Mouse (Mus musculus) kidney, postnatal 14 days (tissue): ENCODE data around the gene Vrk1.
A peak's percentile ranks its signal among the peaks of the same experiment; 100 is the strongest.

ENCODE experiments used
- DNase-seq: peaks from one replicate; pipeline ENCODE4 v3.0.0; 2022; ENCODE audit warnings: mixed read lengths

Vrk1 gene

DNA sequence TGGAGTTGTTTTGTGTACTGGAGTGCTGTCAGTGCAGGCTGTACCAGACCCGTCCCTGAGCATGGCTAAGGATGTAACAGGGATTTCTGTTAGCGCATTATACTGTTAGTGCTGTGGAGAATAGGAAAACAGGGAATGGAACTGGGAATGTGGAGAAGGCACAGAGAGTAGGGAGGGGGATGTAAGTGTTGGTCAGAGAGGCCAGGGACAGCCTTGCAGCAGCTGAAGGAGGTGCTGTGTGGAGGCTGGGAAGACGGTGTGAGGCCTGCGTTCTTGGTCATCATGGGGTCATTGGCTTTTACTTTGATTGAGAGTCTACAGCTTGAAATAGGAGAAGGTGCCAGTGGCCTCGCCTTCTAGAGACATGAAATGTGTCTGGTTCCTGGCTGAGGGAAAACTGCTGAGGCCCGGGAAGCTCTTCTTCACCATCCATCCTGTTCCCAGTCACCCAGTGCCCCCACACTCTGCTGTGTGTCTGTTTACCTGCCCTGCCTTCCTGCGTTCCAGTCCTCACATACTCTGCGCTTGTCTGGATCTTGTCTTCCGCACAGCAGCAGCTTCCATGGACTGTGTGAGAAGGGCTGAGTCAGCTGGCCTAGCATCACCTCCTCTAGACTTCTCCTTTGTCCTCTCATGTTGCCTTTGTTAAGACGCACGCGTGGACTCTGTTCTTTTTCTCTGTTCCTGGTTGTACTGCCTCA is 50.0 kb downstream of the Vrk1 start:
- no peak for DNase-seq

DNA sequence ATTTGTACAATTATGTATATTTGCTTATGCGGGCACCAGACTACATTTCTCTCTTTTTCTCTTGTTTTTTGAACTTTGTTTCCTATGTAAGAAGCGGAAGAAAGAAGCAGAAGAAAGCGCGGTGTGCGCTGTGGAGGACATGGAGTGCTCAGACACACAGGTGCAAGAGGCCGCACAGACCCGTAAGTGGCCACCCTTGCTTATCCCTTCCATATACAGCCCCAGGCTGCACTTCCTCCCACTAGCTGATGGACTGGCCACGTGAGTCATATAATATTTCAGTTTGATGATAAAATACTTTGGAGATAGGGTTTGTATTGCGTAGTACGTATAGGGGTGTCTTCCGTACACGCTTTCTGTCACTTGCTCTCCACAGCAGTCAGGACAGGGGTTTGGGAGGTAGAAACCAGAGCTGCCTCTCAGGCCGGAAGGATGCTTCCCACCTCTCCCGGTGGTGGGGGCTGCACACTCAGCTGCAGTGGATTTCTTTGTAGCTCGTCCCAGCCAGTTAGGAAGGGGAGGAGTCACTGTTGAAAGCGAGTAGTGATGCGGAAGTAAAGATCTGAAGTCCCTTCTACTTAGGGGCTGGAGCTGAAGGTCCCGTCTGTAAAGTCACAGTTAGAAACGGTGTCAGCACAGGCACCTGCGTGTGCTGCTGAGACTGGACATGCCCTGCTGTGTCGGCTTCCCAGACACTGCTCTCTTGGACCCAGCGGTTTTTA is 60.6 kb downstream of the Vrk1 start:
- no peak for DNase-seq

DNA sequence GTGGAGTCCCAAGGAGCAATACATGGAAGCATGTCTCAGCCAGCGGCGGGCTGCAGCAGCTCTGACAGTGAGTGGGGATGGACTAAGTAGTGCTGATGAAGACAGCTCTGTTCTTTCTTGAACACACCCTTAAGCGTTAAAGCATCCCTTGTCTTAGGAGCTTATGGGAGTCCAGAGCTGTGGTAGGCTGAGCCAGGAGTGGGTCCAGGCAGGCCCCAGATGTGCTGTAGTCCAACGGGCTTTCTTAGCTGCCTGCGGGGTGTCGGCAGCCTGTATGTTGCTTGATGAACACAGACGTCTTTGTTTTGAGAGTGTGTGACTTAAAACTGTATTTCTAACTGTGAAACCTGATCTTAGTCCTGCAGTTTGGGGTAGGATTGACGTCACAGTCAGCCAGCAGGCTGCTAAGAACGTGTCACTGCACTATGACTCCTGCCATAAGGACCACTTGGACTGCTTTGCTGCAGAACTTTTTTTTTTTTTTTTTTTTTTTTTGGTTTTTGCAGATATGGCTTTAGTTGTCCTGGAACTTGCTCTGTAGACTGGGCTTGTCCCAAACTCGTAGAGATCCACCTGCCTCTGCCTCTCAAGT is 61.6 kb downstream of the Vrk1 start:
- DNase-seq = no peak

DNA sequence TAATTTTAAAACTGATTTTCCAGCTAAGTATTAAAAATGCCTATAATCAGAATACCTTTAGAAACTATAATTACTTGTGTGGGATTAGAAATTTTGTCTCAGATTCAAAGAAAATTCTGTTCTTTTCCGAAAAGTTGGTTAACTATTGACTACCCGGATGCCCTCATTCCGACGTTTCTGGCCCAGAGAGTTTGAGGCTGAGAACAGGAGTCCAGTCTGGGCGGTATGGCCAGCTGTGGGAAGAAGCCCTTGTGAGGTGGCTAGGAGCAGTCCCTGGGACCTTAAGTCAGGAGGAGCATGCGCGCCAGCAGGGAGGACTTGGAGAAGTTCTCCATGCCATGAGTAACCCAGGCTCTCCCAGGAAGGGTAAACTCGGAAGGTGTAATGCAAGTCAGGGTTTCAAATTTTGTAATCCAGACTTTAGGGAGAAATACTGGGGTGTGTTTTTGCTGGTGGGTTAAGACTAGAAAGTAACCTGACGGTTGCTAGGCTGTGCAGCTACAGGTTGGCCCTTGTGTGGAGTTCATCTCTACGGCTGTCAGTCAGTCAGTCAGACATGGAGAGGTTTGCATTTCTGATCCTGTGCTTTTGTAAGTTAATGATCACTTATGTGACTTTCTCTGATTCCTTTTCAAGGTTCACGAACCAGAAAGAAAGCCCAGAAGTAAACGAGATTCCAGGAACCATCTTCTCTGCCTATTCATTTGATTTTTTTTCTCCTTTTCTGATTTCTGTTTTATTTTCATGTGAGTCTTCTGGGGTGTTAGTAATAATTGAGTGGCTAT is 64.5 kb downstream of the Vrk1 start:
- DNase-seq = peak; percentile 20

DNA sequence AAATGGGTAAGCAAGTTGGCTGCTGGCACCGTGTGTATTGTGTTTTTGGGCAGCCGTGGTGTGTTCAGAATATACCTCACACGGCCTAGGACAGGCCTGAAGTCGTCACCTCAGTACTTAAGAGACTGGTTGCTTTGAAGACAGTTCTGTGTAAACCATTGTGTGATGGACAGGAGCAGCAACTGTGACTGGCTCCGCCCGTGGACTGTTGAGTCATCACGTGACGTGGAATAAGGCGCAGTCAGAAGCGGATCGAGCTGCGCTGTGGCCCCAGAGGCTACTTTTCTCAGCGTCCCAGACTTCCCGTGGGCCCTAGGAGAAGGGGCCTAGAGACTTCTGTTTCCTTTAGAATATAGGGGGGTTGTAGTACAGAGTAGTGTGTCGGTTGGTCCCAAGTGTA is 66.1 kb downstream of the Vrk1 start:
- no peak for DNase-seq

DNA sequence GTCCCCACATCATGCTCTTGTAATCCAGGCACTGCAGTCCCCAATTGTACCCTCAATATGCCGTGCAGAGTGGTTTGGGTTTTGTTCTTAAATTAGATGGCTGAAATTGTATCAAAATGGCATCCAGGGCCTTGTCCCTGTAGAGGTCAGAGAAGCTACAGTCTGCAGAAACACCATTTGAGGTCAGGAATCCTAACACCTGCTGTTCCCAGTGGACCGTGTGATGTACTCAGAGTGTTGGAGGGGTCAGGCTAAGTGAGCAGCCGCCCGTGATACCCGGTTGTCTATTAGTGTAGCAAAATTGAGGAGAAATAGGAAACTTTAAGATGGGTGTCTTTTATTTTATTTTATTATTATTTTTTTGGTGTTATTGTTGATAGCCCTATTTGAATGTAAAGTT is 70.5 kb downstream of the Vrk1 start:
- DNase-seq = no peak

DNA sequence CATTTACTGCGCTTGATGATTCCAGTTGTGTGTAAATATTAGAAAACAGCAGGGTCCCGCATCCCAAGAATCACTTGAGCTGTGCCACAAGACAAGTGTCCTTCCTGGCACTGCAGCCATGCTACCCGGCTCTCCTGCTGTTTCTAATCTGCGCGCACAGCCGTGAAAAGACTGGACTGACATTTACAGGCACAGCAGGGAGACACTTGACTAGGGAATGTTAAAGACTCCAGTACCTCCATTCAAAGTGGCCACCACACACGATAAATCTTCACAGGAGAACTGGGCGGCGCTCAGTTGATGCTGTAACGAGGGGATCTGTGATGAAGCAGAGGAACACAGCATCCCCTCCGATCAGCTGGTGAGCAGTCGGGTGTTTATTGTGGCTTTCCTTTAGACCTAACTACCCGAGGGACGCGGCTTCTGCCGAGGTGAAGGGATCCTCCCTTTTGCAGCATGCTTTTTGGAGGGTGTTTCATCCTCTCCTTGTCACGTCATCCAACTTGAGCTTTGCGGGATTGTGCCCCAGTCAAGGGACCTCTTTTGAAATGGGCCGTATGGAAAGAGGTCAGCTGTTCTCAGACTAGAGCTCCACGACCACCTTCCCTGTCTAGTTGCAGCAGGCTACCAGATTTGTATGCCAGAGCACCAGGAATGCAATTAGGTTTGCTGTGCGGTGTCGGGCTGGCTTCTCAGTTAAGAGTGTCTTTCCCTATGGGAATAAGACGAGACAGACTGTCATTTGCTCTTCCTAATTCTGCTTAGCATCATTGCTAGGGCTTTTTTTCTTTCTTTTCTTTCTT is 71.1 kb downstream of the Vrk1 start:
- DNase-seq = no peak

DNA sequence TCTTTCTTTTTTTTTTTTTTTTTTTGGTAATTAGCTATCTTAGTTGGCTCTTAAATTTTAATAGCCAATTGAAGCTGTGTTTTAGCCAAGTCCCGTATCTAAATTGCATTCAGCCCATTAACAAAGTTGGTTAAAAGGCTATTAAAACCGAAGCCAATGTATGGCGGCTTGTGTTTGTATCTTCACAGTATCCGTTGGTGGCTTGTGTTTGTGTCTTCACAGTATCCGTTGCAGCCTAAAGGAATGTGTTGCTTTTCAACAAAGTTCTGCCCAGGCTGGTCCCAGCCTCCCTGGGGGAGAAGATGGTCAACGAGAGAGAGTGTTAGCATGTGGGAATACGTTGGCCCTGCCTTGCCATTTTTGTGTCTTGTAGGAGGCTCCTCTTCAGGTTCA is 71.7 kb downstream of the Vrk1 start:
- DNase-seq = no peak

DNA sequence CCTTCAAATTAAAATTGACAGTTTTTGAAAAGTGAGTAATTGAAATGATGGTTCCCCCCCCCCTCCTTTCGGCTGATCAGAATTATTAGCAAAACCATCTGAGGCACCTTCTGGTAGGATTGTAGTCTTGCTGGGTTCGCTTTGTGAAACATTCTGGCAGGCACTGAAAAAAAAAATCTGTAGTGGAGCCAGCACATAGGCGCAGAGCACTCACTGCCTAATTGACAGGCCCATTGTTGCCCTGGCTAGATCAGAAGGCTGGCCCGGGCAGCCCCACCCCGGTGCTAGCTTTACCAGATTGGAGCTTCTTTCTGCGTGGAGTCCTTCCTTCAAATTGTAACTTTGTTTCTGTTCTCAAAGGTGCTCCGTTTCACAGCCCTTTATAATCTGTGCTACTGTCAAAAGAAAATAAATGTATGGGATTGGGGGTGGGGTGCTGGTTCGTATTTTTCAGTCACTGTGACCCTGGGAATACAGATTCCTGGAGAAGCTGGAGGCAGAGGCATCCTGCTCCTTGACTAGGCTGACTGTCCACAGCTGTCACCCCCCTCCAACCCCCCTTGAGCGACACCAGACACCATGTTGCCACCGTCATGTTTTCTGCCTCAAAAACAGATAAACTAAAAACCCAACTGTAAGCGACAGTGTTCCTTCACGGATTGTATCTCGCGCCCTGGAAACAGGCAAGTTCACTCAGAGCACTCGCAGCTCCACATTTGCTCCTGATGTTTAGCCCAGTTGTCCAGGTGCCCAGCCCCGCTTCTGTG is 72.3 kb downstream of the Vrk1 start:
- no peak for DNase-seq

DNA sequence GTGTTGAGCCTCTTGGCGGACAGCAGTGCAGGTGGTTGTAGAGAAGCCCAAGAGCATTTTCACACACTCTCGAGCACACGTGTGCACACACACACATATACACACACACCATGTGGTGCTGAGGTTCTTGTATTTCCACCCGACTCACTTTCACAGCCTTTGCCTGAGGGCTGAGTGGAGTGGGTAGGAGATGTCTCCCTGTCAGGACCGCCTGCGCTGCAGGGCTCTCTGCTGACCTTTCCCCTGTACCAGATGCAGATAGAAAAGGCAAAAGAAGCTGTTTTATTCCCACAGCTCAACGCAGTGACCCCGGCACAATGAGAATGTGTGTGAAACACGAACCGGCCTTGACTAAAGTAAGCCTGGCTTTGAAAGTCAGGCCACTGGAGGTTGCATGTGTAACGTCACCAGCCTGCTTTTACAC is 72.9 kb downstream of the Vrk1 start:
- DNase-seq = no peak

DNA sequence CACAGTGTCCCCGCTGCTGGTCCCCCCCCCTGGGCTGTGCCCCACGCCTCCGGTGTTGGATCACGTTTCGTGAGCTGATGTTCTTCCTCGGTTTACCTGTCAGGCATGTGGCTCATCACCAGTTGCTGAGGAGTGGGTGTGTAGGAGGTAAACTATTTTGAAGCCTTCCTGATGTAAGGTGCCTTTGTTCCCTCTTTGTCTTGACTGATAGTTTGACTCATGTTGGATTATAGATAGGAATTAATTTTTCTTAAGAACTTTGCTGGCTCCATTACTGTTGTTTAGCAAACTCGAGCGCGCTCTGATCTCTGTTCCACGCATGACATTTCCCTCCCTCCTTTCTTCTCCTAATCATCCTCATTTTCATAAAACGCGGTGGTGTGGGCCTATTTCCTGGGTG is 74.1 kb downstream of the Vrk1 start:
- DNase-seq = no peak

DNA sequence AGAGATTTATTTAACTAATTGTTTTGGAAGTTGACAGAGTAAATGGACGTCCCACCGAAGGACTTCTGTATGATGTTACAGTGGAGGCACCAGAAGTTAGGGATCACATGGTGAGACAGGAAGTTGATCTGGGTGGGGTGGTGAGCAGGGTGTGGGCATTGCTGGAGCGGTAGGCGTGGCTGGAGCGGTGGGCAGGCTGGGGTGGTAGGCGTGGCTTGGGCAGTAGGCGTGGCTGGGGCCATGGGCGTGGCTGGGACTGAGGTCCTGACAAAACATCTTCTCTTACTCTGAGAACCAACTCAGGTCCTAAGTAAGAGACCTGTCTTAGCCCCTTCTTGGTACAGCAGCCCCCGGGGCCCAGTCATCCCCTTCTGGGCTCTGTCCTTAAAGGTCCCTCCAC is 84.8 kb downstream of the Vrk1 start:
- no peak for DNase-seq

DNA sequence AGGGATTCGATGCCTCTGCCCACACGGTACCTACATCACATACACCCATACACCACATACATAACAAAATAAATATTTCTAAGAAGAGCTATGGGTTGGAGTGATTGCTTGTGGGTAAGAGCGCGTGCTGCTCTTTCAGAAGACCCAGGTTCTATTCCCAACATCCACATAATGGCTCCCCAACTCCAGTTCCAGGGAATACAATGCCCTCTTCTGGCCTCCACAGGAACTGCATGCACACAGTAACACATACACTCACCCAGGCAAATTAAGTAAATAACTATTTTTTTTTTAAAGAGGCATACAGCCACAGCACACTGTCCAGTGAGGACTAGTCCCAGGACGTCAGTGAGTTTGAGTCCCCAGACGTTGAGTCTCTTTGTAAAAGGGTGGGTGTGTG is 92.0 kb downstream of the Vrk1 start:
- no peak for DNase-seq

DNA sequence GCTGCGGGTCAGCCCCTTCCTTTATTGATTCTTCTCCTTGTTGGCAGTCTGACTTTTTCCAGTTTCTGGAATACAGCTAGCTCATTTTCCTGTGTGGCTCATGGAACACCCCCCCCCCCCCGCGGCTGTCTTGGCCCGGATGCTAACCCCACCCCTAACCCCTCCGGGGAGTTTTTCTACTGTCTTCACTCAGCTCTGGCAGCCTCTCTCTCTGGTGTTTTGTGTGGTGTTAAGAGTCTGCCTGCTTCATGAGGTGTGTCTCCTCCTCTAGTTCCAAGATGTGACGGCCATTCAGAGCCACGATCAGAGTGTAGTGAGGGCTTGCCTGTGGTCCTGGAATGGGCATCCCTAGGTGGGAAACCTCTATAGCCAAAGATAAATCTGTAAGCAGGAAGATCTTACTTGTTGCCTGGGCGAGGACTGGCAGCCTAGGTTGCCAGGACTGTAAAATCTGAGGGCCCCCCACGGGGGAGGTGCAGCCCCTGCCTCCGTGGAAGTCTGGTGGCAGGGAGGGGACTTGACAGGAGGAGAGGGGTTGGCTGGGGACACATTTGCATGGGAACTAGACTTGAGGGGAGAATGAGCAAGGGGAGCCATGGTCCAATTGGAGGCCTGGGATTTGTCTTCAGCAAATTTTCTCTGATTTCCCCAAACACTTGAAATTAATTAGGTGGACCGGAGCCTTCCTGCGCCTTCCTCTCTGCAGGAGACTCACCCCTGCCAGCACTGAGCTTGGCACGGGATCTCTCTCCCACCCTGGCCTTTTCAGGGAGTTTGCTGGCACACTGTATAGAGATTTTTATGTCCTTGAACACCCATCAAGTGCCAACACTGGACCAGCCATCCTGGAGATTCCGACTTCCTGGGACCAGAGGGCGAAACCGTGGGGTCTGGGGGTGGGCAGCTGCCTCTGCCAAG is 93.0 kb downstream of the Vrk1 start:
- no peak for DNase-seq

DNA sequence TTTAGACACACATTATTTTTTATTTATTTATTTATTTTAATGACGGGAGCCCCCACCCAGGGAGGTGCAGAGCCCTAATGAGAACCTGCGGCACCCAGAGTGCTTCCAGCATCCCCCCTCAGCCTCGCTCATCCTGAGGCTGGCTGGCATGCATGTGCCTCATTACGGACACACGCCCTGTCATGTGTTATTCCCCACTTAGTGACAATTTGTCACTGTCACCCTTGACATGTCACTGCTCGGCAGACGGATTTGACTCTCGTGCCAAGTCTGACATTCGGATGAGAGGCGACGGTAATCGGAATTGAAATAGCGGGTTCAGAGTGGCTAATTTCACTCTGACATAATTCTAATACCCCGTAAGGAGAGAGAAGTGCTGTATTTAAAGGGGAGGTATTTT is 97.2 kb downstream of the Vrk1 start:
- DNase-seq = no peak

DNA sequence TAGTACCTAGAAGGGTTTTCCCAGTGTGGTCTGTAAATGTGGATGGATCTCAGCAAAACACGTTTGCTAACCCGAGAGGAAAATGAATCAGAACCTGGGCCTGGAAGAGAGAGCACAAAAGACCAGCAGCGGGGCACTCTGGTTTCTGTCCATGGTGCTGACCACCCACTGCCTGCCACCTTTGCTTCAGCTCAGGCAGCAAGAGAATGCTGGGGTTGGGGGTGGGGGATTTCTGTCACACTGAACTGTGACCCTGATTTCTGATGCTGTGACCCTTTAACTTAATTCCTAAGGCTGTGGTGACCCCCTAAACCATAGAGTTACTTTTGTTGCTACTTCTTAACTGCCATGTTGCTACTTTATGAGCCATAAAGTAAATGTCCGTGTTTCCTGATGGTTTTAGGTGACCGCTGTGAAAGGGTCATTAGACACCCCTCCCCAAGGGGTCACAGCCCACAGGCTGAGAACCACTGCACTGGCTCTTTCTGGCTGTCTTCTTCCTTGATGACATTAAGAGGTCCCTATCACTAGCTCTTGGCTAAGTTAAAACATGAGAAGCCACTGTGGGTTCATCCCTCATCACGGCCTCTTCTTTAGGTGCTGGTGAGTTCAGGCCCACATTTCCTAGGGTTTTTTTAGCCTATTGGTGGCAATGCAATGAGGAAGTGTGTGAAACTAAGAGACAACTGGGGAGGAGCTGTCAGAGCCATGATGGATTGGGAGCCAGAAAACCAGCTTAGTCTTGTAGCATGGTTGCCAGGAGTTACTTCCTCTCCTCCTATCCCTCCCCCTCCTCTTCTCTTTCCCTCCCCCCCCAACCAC is 105.3 kb downstream of the Vrk1 start:
- DNase-seq = peak; percentile 47

DNA sequence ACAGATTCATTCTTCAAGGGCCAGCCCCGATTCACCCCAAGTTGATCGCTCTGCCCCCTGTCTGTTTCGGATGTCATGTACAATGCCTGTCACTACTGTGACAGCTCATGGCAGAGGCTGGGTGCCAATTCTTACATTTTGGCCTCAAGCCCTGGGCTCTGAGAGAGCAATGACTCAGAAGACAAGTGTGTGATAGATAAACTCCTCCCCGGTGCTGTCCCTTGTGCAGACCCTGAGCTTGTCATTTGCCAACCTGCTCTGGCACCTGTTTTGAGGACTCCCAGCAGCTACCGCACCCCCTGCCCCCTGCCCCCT is 105.8 kb downstream of the Vrk1 start:
- no peak for DNase-seq

DNA sequence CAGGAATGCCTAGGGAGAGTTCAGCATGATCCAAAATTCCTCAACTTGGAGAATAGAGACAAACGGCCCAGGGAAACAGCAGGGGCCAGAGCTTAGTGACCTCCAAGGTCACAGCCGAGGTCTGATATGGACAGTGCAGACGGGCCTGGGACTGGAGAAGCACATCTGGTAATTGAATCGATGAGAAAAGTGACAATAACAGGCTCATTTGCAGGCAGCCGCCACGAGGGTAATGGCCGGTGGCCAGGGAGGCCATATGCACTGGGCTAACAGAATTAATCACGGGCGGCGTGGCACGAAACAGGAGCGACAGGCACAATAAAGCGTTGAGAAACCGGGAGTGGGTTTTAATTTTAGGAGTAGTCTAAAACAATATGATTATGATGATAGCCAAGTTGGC is 113.2 kb downstream of the Vrk1 start:
- DNase-seq = no peak

DNA sequence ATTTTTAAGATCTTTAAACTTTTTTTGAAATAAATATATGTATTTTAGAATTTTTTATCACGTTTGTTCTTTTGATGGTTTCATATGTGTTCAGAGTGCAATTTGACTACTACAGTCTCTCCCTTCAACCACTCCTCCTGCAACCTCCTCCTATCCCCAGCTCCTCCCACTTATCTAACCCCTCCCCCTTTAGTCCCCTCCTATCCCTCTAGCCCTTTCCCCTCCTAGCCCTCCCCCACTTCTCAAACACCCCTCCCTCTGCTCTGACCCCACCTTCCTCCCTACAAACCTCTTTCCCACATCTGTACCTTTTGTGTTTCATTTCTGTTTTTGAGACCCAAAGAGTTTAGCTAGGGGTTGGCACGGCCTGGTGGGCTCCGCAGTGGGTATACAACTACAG is 114.6 kb downstream of the Vrk1 start:
- no peak for DNase-seq
